Mouse (Mus musculus) layer of hippocampus, adult 18-20 months (tissue): Measurements from ENCODE around the gene Coq9. TPM values are rescaled to one million over a fixed set of nuclear protein-coding genes. Genes with fewer than 3 reads are reported as not detected.
"Not testable (repeated sequence)": the region's sequence is repeated elsewhere in the genome, so short reads cannot be mapped to it uniquely, and the experiment has no call there.

ENCODE experiments used
- DNase-seq, 2 experiments: peaks; one replicate each; pipeline ENCODE4 v3.0.0; 2022; ENCODE audit warnings: low spot score in 2 of 2
- total RNA-seq, 2 experiments: library from RNA; stranded (reverse); gene quantifications; 2 replicates each; pipeline ENCODE4 v1.2.3; 2021

Coq9 gene
- total RNA-seq, 2 experiments from 2014 or later = 75.1 to 91.6 TPM

- no peak for DNase-seq
These were observed 17.6 kb upstream of the Coq9 start for GRCm38 (mm10) chr8:94820553-94820952.

- peak in 1 of 2 experiments; percentile 65 for DNase-seq
These were observed 16.7 kb upstream of the Coq9 start for GRCm38 (mm10) chr8:94821381-94821780.

- DNase-seq = peak in 1 of 2 experiments; percentile 65
These were observed 15.2 kb upstream of the Coq9 start for GRCm38 (mm10) chr8:94822637-94823560.

GRCm38 (mm10) chr8:94825170-94825569, 13.0 kb upstream of the Coq9 start:
- no peak for DNase-seq

- no peak for DNase-seq
These were observed 11.9 kb upstream of the Coq9 start for GRCm38 (mm10) chr8:94826210-94826609.

DNA sequence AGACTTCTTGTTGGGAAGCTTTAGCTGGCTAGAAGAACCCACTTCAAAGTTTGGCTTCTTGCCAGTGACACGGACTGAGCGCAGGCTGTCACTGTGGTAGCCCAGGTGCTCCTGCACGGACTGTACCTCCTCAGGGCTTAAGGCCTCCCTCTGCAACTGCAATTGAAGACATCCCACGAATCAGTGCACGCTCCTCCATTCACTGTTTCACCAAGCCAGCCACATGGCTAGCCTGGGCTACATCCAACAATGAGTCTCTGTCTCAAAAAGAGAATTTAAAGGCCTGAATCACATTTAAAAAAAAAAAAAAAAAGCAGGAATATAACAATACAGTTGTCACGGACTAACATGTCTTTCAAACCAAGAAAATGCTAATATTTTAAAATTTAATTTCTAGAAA, 9.8 kb upstream of the Coq9 start:
- no peak for DNase-seq

GRCm38 (mm10) chr8:94833901-94834405, 4.2 kb upstream of the Coq9 start:
- DNase-seq = not testable (repeated sequence)

DNA sequence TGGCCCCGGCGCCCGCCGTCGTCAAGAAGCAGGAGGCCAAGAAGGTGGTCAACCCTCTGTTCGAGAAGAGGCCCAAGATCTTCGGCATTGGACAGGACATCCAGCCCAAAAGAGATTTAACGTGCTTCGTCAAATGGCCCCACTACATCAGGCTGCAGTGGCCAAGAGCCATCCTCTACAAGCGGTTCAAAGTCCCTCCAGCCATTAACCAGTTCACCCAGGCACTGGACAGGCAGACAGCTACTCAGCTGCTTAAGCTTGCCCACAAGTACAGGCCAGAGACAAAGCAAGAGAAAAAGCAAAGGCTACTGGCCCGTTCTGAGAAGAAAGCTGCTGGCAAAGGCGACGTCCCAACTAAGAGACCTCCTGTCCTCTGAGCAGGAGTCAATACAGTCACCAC, 2.4 kb upstream of the Coq9 start:
- not testable (repeated sequence) for DNase-seq

- DNase-seq = no peak
These were observed 1.5 kb upstream of the Coq9 start for GRCm38 (mm10) chr8:94836456-94837240.

DNA sequence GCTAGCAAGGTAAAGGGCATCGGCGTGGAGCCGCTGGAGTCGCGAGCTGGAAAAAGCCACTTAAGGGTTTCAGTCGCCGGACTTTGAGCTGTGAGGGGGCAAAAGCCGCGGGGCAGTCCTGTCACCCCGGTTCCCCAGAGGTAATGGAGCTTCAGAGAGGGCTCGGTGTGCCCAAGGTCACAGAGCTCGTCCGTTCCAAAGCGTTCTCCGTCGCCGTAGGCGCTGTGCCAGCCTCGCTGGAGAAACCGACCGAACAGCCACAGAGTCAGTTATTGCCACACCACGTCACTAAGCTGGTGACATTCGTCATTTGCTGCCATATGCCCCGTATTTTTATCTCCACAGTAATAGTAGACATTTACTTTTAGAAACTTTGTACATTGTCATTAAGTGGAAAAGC, 479 bp downstream of the Coq9 start:
- DNase-seq = peak; percentile 52 to 77

DNA sequence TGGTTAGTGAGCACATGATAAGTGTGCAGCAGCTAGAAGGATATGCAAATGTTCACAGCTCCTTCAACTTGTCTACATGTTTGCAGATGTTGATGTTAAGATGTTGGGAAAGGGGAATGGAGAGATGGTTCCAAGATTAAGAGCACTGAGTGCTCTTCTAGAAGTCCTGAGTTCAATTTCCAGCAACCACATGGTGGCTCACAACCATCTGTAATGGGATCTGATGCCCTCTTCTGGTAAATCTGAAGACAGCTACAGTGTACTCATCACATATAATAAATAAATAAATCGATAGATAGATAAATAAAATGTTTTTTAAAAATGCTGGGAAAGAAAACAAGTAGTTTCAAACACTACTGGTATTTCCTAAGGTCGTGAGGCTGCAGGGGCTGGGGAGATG, 3.1 kb downstream of the Coq9 start:
- DNase-seq = no peak

DNA sequence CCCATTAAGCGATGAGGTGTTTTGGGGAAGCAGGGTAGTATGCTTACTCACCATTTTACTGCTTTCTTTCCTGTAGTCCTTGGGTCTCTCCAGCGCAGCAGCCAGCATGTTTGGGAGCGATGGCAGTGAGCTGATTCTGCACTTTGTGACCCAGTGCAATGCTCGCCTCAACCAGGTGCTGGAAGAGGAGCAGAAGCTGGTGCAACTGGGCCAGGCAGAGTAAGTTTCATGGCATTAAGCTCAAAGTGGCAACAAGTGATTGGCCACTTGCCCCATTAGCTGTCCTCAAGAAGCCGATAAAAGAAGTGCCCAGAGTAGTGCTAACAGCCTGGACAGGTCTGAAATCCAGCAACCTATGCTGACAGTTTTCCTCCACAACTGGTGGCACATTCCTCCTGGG, 11.9 kb downstream of the Coq9 start:
- DNase-seq = no peak

- not testable (repeated sequence) for DNase-seq
These were observed 16.6 kb downstream of the Coq9 start for GRCm38 (mm10) chr8:94854761-94855160.

- no peak for DNase-seq
These were observed 18.9 kb downstream of the Coq9 start for GRCm38 (mm10) chr8:94857011-94857345.

DNA sequence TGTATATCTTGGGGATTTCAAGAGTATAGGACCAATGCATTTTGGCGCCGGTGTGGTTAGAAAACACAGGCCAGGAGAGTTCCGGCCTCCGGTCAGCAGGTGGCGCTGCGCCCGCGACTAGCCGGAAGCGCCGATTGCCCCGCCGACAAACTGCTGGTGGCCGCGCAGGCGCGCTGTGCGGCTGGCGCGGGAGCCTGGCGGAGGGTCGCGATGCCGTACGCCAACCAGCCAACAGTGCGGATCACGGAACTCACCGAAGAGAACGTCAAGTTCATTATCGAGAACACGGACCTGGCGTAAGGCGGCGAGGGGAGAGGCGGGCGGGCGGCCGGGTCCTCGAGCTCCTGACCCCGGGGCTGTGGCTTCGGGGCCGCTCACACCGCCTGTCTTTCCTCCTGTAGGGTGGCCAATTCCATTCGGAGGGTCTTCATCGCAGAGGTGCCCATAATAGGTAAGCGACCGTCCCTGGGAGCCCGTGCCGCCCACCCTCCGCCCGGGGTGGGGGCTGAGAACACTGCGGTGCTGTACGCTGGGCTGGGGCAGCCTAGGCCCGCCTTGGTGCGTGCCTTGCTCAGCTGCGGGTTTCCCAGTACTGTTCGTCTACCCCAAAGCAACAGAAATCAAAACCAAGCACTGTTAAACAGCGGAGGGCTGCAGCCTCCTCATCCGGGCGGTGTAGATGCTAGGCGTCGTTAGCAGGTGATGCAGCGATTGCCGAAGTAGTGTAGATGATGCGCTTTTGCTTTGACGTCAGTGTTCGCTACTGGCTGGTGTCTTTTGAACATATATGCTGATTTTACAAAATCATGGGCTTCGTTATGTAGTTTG, 19.4 kb downstream of the Coq9 start, which contains the start of gene Polr2c:
Gene Polr2c, plus strand, starts transcription at position 105 of the 828 bp plus-strand sequence.
- peak; percentile 86 to 93 for DNase-seq

GRCm38 (mm10) chr8:94861352-94861910, 23.3 kb downstream of the Coq9 start:
- peak in 1 of 2 experiments; percentile 65 for DNase-seq

DNA sequence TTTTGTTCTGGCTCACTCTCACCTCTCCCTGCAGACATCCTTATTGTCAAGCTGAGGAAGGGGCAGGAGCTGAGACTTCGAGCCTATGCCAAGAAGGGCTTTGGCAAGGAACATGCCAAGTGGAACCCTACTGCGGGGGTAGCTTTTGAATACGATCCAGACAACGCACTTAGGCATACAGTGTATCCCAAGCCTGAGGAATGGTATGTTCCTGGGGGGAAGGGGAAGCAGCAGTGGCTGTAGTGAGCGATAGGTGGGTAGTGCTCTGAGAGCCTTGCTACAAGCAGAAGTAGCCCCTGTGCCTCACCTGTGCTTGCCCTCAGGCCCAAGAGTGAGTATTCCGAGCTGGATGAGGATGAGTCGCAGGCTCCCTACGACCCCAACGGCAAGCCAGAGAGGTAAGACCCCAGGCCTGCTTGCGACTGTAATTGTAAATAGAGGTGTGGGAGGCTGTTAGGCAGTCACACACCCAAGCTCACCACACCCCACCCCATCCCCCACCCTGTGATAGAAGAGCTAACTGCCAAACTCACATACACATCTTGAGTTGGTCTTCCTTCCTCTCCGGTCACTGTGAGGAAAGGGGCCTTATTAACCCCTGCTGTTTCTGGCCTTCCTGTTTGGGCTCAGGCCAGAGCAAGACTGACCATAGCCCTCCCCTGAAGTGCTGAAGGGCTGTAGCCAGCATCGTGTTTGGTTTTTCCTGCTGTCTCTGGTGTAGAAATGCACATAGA, 24.5 kb downstream of the Coq9 start:
- no peak for DNase-seq

DNA sequence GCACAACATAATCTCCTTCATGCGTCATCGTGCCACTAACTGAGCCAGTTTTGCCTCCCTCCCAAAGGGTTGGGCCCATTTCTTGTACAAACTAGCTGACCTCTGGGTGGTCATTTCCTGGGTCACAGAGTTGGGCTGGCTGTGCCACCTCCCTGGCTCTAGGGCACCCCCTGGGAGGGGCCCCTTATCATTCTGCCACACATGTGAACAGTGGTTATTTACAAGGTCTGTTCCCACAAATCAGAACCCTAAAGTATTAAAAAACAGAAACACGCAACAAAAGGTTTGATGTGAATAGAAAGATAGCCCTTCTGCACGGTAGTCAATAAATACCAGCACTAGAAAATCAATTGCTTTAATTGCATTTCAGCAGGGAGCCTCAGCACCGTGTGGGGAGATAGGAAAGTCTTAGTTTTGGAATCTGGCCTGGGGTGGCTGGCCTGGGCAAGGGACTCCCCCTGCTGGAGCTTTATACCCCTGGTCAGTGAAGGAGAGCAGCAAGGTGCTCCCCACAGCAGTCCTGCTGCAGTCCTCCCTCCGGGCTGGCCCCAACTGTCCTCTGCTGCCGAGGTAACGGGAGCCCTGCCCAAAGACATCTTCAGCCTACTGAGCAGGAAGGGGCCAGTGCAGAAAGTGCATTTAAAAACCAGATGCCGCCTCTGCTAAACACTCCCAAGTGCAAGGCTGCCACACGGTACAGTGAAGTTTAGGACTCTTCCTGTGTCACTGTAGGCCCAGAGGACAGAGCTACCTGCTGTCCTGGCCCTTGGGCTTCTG, 26.0 kb downstream of the Coq9 start:
- DNase-seq = no peak

DNA sequence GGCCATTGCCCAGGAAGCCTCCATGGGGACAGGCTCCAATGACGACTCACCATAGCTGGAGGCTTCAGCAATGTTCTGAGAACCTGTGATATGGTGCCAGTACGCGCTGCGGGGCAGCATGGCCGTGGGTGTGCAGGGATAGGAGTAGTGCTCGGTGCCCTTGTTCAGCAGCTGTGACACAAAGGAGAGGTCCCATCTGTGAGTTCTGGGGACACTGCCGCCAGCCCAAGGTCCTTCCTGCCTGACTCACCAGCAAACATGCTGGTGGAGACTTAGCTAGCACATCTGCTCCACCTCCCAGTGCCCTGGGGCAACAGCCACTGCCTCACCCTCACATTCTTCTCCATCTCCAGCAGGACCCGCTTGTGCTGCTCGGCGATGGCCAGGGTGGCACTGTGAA, 27.2 kb downstream of the Coq9 start:
- DNase-seq = peak in 1 of 2 experiments; percentile 52
